Mouse (Mus musculus): ENCODE data around the gene Gm7792. TPM values are rescaled to one million over a fixed set of nuclear protein-coding genes. Genes with fewer than 3 reads are reported as not detected.
"Not testable (repeated sequence)": the region's sequence is repeated elsewhere in the genome, so short reads cannot be mapped to it uniquely, and the experiment has no call there.

Gm7792 gene
- total RNA-seq (2014; rRNA removed) = not detected in 2 replicates
- polyA plus RNA-seq (2015; fragmentation: Nextera tagmentation; extraction: Ambion mirVana) = not detected in 2 replicates

DNA sequence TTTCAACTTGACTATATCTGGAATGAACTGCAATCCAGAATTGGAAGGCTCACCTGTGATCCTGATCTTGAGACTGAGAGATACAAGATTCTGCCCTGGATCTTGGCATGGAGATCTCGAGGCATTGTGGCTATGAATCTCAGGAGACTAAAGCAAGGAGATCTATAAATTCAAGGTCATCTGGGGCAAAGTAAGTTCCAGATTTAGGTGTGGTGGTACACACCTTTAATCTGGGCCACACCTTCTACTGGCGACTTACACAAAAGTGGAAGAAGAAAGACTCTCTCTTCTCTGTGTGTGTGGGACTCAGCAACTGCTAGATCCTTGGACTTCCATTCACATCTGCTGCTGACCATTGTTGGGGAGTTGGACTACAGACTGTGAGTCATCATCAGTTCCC is at the start of gene Gm7792:
TSS of gene Gm7792 (plus strand) at position 301 of the 400 bp plus-strand sequence.
- H3K27me3 ChIP-seq (ENCODE audit: insufficient read depth, low read length); DNase-seq (ENCODE audit: low spot score); H3K4me2 ChIP-seq (ENCODE audit: low read depth, low read length, poor library complexity, severe bottlenecking); H3K4me3 ChIP-seq (ENCODE audit: low read depth, low read length); H3K9me3 ChIP-seq (ENCODE audit: low read length); H3K4me1 ChIP-seq (ENCODE audit: insufficient read depth, low read length); H3K36me3 ChIP-seq (ENCODE audit: insufficient read depth, low read length); ATAC-seq (ENCODE audit: low FRiP score); H3K9ac ChIP-seq (replicated peaks; ENCODE audit: low read length, poor library complexity, severe bottlenecking); H3K27ac ChIP-seq (ENCODE audit: low read depth, low read length): not testable (repeated sequence)
- WGBS = 60% methylated on average over 1 of the region's 2 CpGs

Other genes starting within 250 kb of the Gm7792 start
- not detected in 2 replicates for gene C87414, start 172.2 kb upstream of the Gm7792 start, total RNA-seq (2014; rRNA removed)
- not detected in 2 replicates for gene C87414, start 172.2 kb upstream of the Gm7792 start, polyA plus RNA-seq (2015; fragmentation: Nextera tagmentation; extraction: Ambion mirVana)
- gene Gm16429, start 85.3 kb downstream of the Gm7792 start, total RNA-seq (2014; rRNA removed) = not detected in 2 replicates
- not detected in 2 replicates for gene Gm16429, start 85.3 kb downstream of the Gm7792 start, polyA plus RNA-seq (2015; fragmentation: Nextera tagmentation; extraction: Ambion mirVana)
- gene BC061212, start 226.8 kb downstream of the Gm7792 start, total RNA-seq (2014; rRNA removed) = not detected in 2 replicates
- not detected in 2 replicates for gene BC061212, start 226.8 kb downstream of the Gm7792 start, polyA plus RNA-seq (2015; fragmentation: Nextera tagmentation; extraction: Ambion mirVana)
- not detected in 2 replicates for gene Gm6351, start 232.6 kb downstream of the Gm7792 start, total RNA-seq (2014; rRNA removed)
- not detected in 2 replicates for gene Gm6351, start 232.6 kb downstream of the Gm7792 start, polyA plus RNA-seq (2015; fragmentation: Nextera tagmentation; extraction: Ambion mirVana)